Mouse (Mus musculus): ENCODE results near the gene Espn.

Espn gene

GRCm38 (mm10) chr4:152159285-152159678 is 7.1 kb upstream of the Espn start:
- in situ Hi-C loops (cut with MboI; ENCODE audit: unreplicated experiment in 2 of 2): loop anchor here in 1 of 2 experiments (25.0 kb wide), 1 partner anchor 1803 kb away; the partner anchor contains the start of gene A430005L14Rik

- in situ Hi-C loops (cut with MboI; ENCODE audit: unreplicated experiment in 2 of 2): loop anchor here in 1 of 2 experiments (25.0 kb wide), 1 partner anchor 1804 kb away; the partner anchor contains the start of gene A430005L14Rik
Measured at GRCm38 (mm10) chr4:152158585-152159284, 6.6 kb upstream of the Espn start, which contains the start of gene Hes2. Gene Hes2, plus strand, starts transcription at chr4:152158867.

GRCm38 (mm10) chr4:152157779-152158584 is 5.8 kb upstream of the Espn start:
- in situ Hi-C loops (cut with MboI; ENCODE audit: unreplicated experiment in 2 of 2): loop anchor here in 1 of 2 experiments (25.0 kb wide), 1 partner anchor 1804 kb away; the partner anchor contains the start of gene A430005L14Rik

GRCm38 (mm10) chr4:152155019-152155418 is 2.8 kb upstream of the Espn start:
- in situ Hi-C loops (cut with MboI; ENCODE audit: unreplicated experiment in 2 of 2): loop anchor here in 1 of 2 experiments (25.0 kb wide), 1 partner anchor 1807 kb away; the partner anchor contains the start of gene A430005L14Rik

GRCm38 (mm10) chr4:152153771-152154177 is 1.6 kb upstream of the Espn start:
- in situ Hi-C loops (cut with MboI; ENCODE audit: unreplicated experiment in 2 of 2): loop anchor here in 1 of 2 experiments (25.0 kb wide), 1 partner anchor 1809 kb away; the partner anchor contains the start of gene A430005L14Rik

GRCm38 (mm10) chr4:152151451-152151965 is 663 bp downstream of the Espn start:
- in situ Hi-C loops (cut with MboI; ENCODE audit: unreplicated experiment in 2 of 2): loop anchor here in 1 of 2 experiments (25.0 kb wide), 1 partner anchor 1811 kb away; the partner anchor contains the start of gene A430005L14Rik

- in situ Hi-C loops (cut with MboI; ENCODE audit: unreplicated experiment in 2 of 2): loop anchor here in 1 of 2 experiments (25.0 kb wide), 1 partner anchor 1812 kb away; the partner anchor contains the start of gene A430005L14Rik
Measured at GRCm38 (mm10) chr4:152150546-152150945, 1.6 kb downstream of the Espn start.

GRCm38 (mm10) chr4:152146033-152146827 is 5.9 kb downstream of the Espn start:
- in situ Hi-C loops (cut with MboI; ENCODE audit: unreplicated experiment in 2 of 2): no loop called here

GRCm38 (mm10) chr4:152145473-152145872 is 6.7 kb downstream of the Espn start:
- in situ Hi-C loops (cut with MboI; ENCODE audit: unreplicated experiment in 2 of 2): no loop called here

GRCm38 (mm10) chr4:152143632-152144031 is 8.5 kb downstream of the Espn start:
- in situ Hi-C loops (cut with MboI; ENCODE audit: unreplicated experiment in 2 of 2): no loop called here

GRCm38 (mm10) chr4:152141521-152142135 is 10.5 kb downstream of the Espn start:
- in situ Hi-C loops (cut with MboI; ENCODE audit: unreplicated experiment in 2 of 2): no loop called here

GRCm38 (mm10) chr4:152140441-152140840 is 11.7 kb downstream of the Espn start:
- in situ Hi-C loops (cut with MboI; ENCODE audit: unreplicated experiment in 2 of 2): no loop called here

- in situ Hi-C loops (cut with MboI; ENCODE audit: unreplicated experiment in 2 of 2): no loop called here
Measured at GRCm38 (mm10) chr4:152138497-152139260, 13.5 kb downstream of the Espn start.

GRCm38 (mm10) chr4:152136876-152137250 is 15.3 kb downstream of the Espn start:
- in situ Hi-C loops (cut with MboI; ENCODE audit: unreplicated experiment in 2 of 2): no loop called here

- in situ Hi-C loops (cut with MboI; ENCODE audit: unreplicated experiment in 2 of 2): no loop called here
Measured at GRCm38 (mm10) chr4:152136112-152136875, 15.9 kb downstream of the Espn start.

GRCm38 (mm10) chr4:152135363-152135762 is 16.8 kb downstream of the Espn start:
- in situ Hi-C loops (cut with MboI; ENCODE audit: unreplicated experiment in 2 of 2): no loop called here

- in situ Hi-C loops (cut with MboI; ENCODE audit: unreplicated experiment in 2 of 2): no loop called here
Measured at GRCm38 (mm10) chr4:152134507-152134906, 17.7 kb downstream of the Espn start.

- in situ Hi-C loops (cut with MboI; ENCODE audit: unreplicated experiment in 2 of 2): no loop called here
Measured at GRCm38 (mm10) chr4:152133213-152133612, 19.0 kb downstream of the Espn start.

All from v-Abl transformed pro-B cells (cell line).